Mouse (Mus musculus) heart, adult 2 months (tissue): Measurements from ENCODE around the gene Trmo.

Experiments used
- CTCF ChIP-seq: fragments of 200-600 bp; IDR thresholded peaks from 2 replicates; pipeline ENCODE4 v1.8.1; 2022; ENCODE audit warnings: antibody characterized with exemption, mild to moderate bottlenecking, moderate library complexity
- EP300 ChIP-seq: fragments of 200-500 bp; IDR thresholded peaks from 2 replicates; pipeline ENCODE4 v1.6.1; 2011; ENCODE audit warnings: low read depth, low read length, control low read depth; ENCODE audit not compliant: insufficient read depth
- POLR2A ChIP-seq: fragments of 200-500 bp; IDR thresholded peaks from 2 replicates; pipeline ENCODE4 v1.6.1; 2011; ENCODE audit warnings: mild to moderate bottlenecking, low read depth, low read length, control low read depth; ENCODE audit not compliant: insufficient read depth

- TF ChIP-seq CTCF (no peak), POLR2A (no peak), EP300 (no peak)
Measured at GRCm38 (mm10) chr4:46371030-46371429, 18.2 kb downstream of the Trmo start.
